Mouse (Mus musculus) CD4-positive, CD25-positive, alpha-beta regulatory T cell, adult 4 months (primary cell): ENCODE results near the gene Usp37. TPM values are rescaled to one million over a fixed set of nuclear protein-coding genes. Genes with fewer than 3 reads are reported as not detected.
A peak's percentile ranks its signal among the peaks of the same experiment; 100 is the strongest.
"Not testable (repeated sequence)": the region's sequence is repeated elsewhere in the genome, so short reads cannot be mapped to it uniquely, and the experiment has no call there.

ENCODE experiments used
- ATAC-seq: one replicate; pipeline ENCODE4 v1.8.0; 2017
- polyA plus RNA-seq, 2 experiments: library from polyadenylated mRNA; unstranded; fragments of 100-300 nt; shearing (Covaris generic); gene quantifications; one replicate each; pipeline ENCODE4 v1.2.1; 2017

The Usp37 gene
- polyA plus RNA-seq, 2 experiments from 2014 or later = 30.4 to 38.5 TPM

DNA sequence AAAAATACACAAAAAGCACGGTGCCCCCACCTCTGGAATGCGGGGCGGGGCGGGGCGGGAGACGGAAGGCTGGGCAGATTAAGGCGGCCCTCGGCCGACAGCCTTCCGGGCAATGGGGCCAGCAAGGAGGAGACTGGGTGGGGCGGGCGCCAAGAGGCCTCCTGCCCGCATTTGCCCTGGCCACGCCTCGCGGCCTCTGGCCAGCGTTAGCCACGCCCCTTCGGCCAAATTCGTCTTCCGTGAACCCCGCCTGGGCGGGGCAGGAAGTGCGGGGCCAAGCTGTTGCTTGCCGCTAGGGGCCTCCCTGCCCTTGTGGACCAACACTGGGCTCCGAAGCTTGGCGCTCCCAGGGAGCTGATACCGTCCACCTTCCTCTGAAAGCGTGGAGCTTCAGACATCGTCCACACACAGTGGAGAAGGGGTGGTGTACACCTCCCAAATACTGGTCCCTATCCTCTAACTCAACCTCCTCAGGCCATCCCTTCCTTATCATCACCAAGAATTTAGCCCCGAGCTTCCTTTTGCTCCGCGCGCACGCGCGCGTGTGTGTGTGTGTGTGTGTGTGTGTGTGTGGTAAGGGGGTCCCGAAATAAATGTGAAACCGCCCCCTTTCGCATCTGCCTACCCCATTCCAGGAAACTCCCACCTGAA is 146.7 kb downstream of the Usp37 start:
- ATAC-seq = peak; percentile 75

DNA sequence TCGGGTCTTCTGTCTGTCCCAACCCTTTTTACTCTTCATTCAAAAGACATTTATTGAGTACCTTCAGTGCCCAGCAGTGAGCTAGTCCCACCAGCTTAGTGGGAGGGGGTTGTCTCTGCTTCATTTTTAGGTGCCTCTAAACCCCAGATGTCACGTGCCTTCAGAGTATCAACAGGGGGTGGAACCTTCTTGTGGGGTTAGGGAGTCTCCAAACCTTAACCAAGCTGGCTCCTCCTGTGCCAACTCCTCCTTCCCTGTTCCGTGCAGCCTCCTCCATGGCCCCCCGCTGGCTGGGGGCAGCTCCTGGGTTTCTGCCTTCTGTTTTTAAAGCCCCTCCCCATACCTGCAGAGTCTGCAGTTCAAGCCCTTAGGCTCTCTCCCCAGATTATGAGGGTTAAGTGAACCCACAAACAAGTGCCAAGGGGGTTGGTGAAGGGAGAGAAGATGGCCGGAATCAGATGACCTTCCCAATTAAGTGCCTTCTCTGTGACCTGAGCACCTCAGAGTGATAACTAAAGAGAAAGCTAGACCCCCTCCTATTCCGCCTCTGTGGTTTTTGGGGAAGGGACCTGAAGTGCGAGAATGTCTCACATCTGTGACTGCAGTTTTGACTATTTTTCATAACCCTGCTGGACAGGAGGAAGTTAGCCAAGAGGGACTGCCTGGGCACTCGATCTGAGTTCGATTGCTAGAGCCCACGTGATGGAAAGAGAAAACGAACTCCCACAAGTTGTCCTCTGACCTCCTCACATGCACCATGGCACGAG is 147.4 kb downstream of the Usp37 start:
- ATAC-seq = not testable (repeated sequence)

DNA sequence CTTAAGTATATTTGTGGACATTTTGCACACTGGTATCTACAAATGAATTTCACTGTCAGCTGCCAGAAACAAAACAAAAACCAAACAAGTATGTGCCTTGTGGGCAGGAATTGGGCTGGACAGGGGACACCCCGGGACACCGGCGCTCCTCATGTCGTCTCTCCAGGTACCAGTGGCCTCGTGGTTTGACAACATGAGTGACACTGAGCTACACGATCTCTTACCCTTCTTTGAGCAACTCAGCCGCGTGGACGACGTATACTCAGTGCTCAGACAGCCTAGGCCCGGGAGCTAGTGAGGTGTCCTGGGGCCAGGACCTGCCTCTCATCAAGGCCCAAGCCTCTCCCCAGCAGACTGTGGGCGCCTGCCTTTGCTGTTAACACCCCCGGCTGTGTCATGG is 148.8 kb downstream of the Usp37 start:
- no peak for ATAC-seq

DNA sequence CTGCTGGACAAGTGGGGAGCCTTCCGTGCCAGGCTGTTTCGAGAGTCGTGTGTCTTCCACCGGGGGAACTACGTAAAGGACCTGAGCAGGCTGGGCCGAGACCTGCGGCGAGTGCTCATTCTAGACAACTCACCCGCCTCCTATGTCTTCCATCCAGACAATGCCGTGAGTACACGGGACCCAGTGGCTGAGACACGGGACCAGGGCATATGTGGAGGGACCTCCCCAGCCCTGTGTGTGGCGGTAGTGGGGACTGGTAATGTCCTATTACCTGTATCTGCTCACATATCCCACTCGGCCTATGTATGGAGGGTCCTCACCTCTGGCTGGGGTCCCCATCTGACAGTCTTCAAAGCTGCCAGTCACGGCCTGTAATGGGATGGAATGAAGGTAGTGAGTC is 149.2 kb downstream of the Usp37 start:
- no peak for ATAC-seq

DNA sequence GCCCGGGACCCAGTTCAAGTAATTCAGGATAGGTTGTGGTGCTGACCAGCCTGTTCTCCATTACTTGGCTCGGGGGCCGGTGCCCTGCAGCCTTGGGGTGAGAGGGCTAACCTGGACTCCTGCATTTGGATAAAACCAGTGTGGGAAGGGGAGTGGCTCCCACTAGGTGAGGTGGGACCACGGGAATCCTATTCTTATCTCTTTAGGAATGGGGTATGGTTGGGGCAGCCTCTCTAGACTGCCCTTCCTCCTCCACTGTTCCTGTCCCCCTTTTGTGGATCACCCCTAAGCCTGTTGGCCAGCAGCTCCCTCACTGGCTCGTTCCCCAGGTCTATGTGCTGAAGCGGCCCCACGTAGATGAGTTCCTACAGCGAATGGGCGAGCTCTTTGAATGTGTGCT is 149.8 kb downstream of the Usp37 start:
- no peak for ATAC-seq

DNA sequence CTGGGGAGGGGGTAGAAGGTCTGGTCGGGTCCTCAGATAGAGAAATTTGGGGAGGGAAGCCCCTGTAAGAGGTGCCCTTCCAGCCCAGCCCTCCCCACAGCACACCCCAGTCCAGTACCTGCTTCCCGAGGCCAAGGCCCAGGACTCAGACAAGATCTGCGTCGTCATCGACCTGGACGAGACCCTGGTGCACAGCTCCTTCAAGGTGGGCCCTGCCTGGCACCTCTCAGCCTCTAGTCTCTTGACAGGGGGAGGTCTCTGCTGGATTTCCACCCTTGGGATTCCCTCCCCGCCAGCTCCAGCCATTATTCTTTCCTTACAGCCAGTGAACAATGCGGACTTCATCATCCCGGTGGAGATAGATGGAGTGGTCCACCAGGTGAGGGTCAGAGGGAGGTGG is 150.4 kb downstream of the Usp37 start:
- no peak for ATAC-seq

DNA sequence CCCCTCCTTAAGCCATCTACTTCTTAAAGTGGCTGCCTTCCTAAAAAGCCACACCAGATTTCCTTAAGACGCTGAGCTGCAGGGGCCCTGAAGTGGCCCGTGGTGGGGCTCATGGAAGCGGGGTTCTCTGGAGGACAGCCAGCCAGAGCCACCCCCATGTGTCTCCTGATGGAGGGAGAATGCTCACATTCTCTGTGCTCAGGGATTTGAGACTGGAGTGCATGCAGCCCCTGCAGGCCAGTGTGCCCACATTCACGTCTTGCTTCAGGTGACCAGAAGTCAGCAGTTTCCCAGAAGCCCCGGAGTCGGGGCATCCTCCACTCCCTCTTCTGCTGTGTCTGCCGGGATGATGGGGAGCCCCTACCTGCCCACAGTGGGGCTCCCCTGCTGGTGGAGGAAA is 151.1 kb downstream of the Usp37 start:
- no peak for ATAC-seq

DNA sequence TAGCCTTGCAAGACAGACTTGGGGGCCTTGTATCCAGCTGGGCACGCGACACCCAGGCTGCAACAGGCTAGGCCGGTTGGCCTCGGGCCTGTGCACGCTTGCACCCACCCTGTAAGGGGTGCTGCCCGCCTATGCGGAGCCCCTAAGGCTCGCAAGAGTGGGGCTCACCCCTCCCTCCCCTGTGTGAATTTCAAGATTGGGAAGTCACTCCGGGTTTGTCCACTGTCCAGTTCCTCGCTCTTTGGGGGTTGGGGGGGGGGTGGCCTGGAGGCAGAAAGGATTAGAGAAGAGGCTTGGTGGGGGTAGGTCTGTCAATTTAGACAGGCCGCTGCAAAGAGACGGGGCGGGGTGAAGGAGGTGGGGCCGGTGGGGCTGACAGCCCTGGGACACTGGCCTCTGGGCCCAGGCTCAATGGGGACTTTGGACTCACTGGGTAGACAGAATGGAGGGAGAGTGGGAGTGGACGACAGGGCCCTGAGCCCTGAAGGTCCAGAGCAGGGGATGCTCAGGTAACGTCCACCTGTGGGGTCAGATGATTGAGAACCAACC is 151.6 kb downstream of the Usp37 start:
- no peak for ATAC-seq

DNA sequence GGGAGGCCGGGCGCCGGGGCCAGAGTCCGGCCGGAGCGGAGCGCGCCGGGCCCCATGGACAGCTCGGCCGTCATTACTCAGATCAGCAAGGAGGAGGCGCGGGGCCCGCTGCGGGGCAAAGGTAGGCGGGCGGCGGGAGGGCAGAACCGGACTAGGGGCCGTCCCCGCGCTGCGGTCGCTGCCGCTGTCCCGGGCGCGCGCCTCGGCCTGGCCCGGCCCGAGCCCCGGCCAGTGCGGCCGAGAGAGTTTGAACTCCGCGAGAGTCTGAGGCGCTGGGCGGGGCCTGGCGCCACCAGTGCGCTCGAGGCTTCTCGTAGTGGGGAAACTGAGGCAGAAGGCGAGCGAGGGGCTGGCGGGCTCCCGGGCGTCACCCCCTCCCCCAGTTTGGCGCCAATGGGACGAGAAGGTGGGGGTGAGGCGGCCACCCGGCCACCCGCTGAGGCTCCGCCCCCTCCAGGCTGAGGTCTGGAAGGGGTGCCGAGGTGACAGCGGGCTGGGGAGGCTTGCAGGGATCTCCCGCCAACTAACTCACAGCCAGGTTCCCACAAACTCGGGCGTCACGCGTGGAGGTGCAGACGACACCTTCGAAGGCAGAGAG is 152.1 kb downstream of the Usp37 start:
- ATAC-seq = peak; percentile 11

DNA sequence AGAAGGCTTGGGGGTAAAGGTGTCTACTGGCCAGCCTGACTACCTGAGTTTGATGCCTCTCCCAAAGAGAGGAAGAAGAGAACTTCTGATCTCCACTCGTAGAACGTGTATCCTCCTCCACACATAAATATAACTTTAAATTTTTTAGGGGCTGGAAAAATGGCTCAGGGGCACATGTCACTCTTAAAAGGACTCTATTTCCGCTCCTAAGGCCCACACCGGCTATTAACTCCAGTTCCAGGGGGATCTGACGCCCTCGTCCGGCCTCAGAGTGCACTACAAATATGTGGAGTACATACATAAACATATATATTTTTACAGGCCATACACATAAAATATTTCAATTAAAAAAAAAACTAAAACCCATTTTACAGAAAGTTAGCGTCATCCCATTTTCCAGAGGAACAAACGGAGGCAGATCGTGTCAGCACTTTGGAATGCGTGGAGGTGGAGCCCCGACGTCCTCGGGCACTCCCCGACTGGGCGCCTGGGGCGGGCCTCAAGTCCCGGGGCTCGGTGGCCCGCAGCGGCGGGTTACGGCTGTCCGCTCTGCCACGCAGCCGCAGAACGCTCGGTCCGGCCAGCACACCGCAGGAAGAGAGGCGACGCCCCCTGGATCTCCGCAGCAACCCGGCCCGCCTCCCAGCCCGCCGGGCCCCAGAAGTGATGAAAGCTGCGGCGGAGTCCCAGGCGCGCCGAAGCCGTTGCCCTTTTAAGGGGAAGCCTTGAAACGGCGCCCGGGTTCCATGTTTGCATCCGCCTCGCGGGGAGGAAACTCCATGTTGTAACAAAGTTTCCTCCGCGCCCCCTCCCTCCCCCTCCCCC is 152.9 kb downstream of the Usp37 start, which contains the start of gene Ctdsp1:
Gene Ctdsp1 (plus strand): TSS at position 586 of the 825 bp plus-strand sequence.
- ATAC-seq = peak; percentile 56

DNA sequence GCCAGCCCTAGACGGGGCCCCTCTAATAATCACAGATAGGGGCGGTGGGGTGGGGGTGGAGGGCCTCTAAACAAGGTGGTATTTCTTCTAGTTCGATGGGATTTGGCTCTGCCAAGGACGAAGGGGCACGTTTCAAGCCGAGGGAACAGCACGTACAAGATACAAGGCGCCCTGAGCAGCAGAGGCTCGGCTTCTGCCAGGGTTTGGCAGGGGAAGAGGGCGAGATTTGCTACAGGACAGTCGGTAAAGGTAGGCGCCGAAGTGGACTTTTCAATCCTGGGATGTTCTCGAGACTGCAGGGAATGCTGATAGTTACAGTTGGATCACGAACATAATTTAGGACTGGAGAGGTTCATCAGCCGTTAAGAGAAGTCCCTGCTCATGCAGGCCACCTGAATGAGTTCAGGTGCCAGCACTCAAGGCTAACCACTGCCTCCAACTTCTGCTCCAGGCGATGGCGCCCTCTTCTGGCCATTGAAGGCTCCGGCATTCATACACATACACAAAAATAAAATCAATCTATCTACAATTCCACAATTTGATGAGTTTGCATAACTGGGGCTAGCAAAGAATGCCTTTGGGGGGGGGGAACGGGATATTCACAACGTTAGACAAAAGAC is 153.7 kb downstream of the Usp37 start:
- ATAC-seq = peak; percentile 10

DNA sequence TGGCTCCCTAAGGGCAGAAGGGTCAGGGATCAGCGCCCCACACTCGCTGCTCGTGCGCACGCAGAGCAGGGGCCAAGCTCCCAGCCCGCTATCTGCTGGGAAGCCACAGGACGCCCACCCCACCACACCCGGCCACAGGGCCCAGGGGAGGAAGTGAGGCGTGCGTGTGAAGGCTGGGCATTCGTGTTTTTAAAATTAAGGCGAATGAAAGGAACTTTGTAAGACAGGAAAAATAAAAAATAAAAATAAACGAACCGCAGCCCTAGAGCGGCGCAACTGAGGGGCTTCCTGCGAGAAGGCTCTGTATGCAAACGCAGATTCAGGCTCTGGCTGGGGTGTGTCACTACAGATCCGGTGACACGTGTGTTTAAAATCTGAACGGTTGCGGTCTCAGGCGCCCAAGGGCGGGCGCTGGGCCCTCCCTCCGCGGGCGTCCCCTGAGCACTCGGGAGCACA is 154.2 kb downstream of the Usp37 start:
- peak; percentile 39 for ATAC-seq

DNA sequence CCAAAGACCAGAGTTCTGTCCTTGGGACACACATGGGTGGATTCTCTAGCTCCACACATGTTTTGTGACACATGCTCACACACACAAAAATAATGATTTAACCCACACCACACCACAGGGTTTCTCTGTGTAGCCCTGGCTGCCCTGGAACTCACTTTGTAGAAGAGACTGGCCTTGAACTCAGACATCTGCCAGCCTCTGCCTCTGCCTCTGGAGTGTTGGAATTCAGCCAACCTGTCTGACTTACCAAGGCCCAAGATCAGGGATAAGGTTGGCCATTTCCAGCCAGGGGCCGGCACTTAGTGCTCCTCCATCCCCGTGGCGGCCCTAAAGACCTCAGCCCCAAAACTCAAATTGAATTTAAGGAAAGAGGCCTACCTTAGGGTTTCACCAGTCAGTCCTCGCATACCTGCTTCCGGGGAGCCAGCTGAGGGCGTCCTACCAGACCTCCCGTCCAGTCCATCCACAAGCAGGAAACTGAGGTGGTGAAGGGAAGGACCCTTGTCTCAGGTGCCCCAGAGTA is 155.6 kb downstream of the Usp37 start:
- no peak for ATAC-seq

DNA sequence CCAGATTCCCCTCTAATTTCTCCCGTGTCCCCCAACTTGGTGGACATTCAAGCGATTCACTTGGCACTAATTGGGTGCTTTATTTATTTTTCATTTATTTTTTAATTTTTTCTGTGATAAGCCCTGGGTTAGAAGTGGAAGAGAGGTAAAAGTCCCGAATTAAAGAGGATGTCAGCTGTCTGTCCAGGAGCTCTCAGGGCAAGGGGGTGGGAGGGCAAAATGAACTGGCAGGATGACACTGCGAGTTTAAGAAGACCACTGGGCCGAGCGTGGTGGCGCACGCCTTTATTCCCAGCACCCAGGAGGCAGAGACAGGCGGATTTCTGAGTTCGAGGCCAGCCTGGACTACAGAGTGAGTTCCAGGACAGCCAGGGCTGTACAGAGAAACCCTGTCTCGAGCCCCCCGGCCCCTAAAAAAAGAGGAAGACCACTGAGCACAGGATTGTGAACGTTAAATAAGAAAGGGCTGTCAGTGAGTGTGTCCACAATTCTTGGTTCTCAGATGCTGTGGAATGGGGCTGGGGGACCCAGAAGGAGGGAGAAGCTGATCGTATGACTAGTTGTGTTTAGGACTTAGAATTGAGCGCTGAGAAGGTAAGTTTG is 156.6 kb downstream of the Usp37 start:
- ATAC-seq = no peak

DNA sequence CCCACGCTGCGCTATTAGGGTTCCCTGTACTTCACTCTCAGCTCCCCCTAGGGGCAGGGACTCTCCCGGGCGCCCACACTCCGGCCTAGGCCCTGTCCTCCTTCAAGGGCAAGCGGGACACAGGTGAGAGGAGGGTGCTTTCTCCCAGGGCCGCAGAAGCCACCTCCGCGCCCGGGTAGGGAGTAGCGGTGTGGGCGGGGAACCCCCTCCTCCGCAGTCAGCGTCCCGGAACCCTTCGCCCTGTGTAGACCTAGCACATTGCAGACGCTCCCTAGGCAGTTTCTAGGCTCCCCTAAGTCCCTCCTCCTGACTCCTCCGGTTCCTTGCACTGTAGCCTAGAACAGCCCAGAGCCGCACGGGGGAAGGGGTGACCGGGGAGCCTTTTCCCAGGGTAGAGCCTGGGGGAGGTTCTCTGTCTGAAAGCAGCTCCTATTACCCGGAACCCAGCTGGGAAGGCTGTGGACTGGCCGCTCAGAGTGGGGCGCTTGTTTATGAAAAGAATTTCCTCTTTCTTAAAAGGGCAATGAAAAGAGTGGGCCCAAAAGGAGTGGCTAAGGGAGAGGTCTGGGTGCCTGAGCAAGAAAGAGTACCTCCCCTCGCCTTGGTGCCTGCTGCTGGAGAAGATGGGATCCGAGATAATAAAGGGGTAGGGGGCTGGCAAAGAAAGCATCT is 157.2 kb downstream of the Usp37 start:
- peak; percentile 72 for ATAC-seq

DNA sequence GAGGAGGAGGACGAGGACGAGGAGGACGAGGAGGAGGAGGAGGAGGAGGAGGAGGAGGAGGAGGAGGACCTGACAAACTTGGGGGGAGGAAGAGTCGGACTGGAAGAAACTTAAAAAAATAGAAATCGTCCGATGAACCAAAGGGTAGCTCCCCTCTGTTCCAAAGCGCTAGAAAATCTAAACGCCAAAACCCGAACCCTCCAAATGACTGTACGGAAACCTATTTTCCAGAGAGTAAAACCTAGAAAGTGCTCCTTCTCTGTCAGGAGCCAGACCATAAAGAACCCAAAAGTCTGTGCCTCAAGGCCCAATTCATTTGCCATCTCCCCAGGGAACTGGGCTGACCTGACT is 157.7 kb downstream of the Usp37 start:
- ATAC-seq = peak; percentile 2

DNA sequence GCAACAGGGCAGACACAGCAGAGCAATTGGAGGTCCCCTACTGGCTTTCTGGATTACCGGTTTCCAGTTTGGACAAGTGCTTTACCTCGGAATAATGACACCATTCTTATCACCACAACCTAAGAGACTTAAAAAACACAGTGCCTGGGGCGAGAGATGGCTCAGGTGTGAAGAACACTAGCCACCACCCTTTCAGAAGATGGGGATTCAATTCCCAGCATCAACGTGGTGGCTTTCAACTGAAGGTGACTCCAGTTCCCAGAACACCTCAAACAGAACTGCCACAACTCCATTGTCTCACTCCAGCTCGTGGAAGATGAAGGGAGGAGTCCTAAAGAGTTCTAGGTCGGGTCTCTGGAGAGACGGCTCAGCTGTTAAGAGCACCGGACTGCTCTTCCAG is 158.6 kb downstream of the Usp37 start:
- no peak for ATAC-seq
